Mouse (Mus musculus): ENCODE data around the gene Dbil5. TPM values are rescaled to one million over a fixed set of nuclear protein-coding genes. Genes with fewer than 3 reads are reported as not detected.

The Dbil5 gene
- total RNA-seq, 2 experiments from 2014 or later: 0.70 to 1.3 TPM

Other genes with a start within 250 kb of the Dbil5 start
- 1 to 10 TPM; 2.3 to 4.8 TPM for gene 1700016K19Rik, start 217.7 kb upstream of the Dbil5 start, total RNA-seq (2021)
- 1 to 10 TPM; 7.9 to 8.4 TPM for gene Rflnb, start 189.8 kb upstream of the Dbil5 start, total RNA-seq (2021)
- 10 to 100 TPM; 84.5 to 85.1 TPM for gene Vps53, start 38.0 kb upstream of the Dbil5 start, total RNA-seq (2021)
- 10 to 100 TPM; 16.8 to 17.4 TPM for gene Fam57a, start 37.9 kb upstream of the Dbil5 start, total RNA-seq (2021)
- gene Gemin4, start 56 bp downstream of the Dbil5 start, total RNA-seq (2021): 1 to 10 TPM; 5.6 to 7.7 TPM
- gene Mrm3, start 26.1 kb downstream of the Dbil5 start, total RNA-seq (2021): 10 to 100 TPM; 18.6 to 20.9 TPM
- 10 to 100 TPM; 52.9 to 60.4 TPM for gene Glod4, start 26.1 kb downstream of the Dbil5 start, total RNA-seq (2021)
- 10 to 100 TPM in 1 of 2 experiments, 1 to 10 TPM in 1; 8.7 to 11.9 TPM for gene Nxn, start 181.5 kb downstream of the Dbil5 start, total RNA-seq (2021)
- 10 to 100 TPM; 38.0 to 38.2 TPM for gene Timm22, start 189.3 kb downstream of the Dbil5 start, total RNA-seq (2021)